Mouse (Mus musculus): ENCODE data around the gene Jazf1. TPM values are rescaled to one million over a fixed set of nuclear protein-coding genes. Genes with fewer than 3 reads are reported as not detected.

The Jazf1 gene
- polyA plus RNA-seq (2012; fragmentation: generic; extraction: Trizol): under 1 TPM; 0.19 to 0.90 TPM

GRCm38 (mm10) chr6:53067989-53068874, at the start of gene Jazf1:
Gene Jazf1 (minus strand): TSS chr6:53068631.

Other genes with a start within 250 kb of the Jazf1 start
- gene Creb5, start 218.6 kb upstream of the Jazf1 start, polyA plus RNA-seq (2012; fragmentation: generic; extraction: Trizol): 1 to 10 TPM in 1 of 2 experiments, under 1 TPM in 1; 0.18 to 1.8 TPM

Data from C3H10T1/2 (cell line).